In the genomic region with DNA sequence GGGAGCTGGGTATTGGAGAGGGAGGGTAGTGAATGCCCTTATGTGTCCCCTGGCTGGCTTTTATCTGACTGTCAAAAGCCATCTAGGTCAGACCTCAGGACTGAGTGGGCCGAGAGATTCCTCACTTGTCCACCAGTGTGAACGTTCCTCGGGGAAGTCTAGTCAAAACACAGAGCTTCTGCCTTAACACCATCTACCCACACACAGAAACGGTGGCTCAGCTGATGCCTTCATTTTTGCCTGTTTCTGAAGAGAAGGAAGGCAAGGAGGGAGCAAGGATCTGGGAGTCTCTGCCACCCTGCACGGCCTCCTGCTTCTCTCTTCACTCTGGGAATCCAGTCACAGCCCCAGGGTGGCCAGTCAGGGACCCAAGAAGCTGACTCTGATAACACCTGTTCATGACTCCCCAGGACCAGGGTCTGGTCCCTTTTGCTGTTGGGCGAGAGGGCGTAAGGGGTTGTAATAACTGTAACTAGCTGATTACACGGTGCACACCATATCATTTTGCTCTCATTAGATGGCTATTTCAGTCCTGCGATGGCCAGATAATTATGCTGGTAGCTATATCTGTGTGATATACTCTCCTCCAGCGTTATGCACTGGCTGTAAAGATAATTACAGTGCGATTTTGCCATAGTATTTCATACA, we compare ENCODE assay signal across 20 mouse cellular contexts. TPM values are rescaled to one million over a fixed set of nuclear protein-coding genes. Genes with fewer than 3 reads are reported as not detected.
DNase-seq lines count a peak whose midpoint lies in the region; ATAC-seq and TF ChIP-seq lines count a peak whose summit lies in the region.
"Had no signal": no experiment of that assay in that cellular context is flagged by ENCODE, and none has a peak within 500 bp of the region (broad histone marks: within the 10 kb centered on the region; RNA-seq: fewer than 3 reads in every experiment).

No protein-coding gene starts in this region.

- H3K9me3 ChIP-seq in lung, embryonic 14.5 days (ENCODE audit: low read depth, low read length) = no peaks in the 10 kb centered on the region
- H3K9me3 ChIP-seq: limb, embryonic 13.5 days had no signal

- WGBS in lung, embryonic 14.5 days = 60% methylated on average over 11 of the region's 11 CpGs
- 68% methylated on average over 11 of the region's 11 CpGs for WGBS in bone marrow, adult 2 months

- no peak for TF ChIP-seq CTCF in lung, embryonic 14.5 days (IDR thresholded peaks at IDR 0.05; ENCODE audit: low read depth)
- TF ChIP-seq CTCF in bone marrow, adult 2 months (IDR thresholded peaks at IDR 0.05; ENCODE audit: control insufficient read depth, insufficient read depth, low read length) = no peak

- 0 out of 2 replicates have a peak, but pooled peaks cover 2% of the 10 kb centered on the region for H3K27me3 ChIP-seq in lung, embryonic 14.5 days (ENCODE audit: insufficient read depth, low read length)

- H3K4me2 ChIP-seq in lung, embryonic 14.5 days = no peak overlapping the region
- H3K4me2 ChIP-seq: hindbrain, embryonic 14.5 days; limb, embryonic 13.5 days had no signal

- no peak for TF ChIP-seq POLR2A in bone marrow, adult 2 months (IDR thresholded peaks at IDR 0.05; ENCODE audit: borderline replicate concordance, control insufficient read depth, low read depth, low read length)

- H3K36me3 ChIP-seq in lung, embryonic 14.5 days (ENCODE audit: insufficient read depth) = no peaks in the 10 kb centered on the region
- H3K36me3 ChIP-seq: limb, embryonic 13.5 days had no signal

- ATAC-seq in lung, embryonic 14.5 days (ENCODE audit: insufficient read depth) = peak; percentile 29; the same call in 1 of the 2 replicates
- peak; percentile 80 for ATAC-seq in megakaryocyte-erythroid progenitor cell, adult 5-6 weeks (replicated peaks; ENCODE audit: low FRiP score, low TSS enrichment, poor library complexity, severe bottlenecking)

- no peak overlapping the region for H3K9ac ChIP-seq in lung, embryonic 14.5 days
- H3K9ac ChIP-seq: hindbrain, embryonic 14.5 days; limb, embryonic 13.5 days had no signal

- no peak overlapping the region for H3K27ac ChIP-seq in lung, embryonic 14.5 days (ENCODE audit: low read depth)
- H3K27ac ChIP-seq in bone marrow, adult 2 months (ENCODE audit: control insufficient read depth, insufficient read depth, low read depth, low read length, poor library complexity) = peak overlapping the region; percentile 30
- H3K27ac ChIP-seq: hindbrain, embryonic 14.5 days; limb, embryonic 13.5 days had no signal

- H3K4me3 ChIP-seq in lung, embryonic 14.5 days (ENCODE audit: low read depth, low read length) = no peak overlapping the region
- H3K4me3 ChIP-seq in bone marrow, adult 2 months (replicated peaks; ENCODE audit: control insufficient read depth, low read depth, low read length) = no peak overlapping the region
- H3K4me3 ChIP-seq: limb, embryonic 13.5 days had no signal

- no peak for DNase-seq in lung, embryonic 14.5 days
- no peak for DNase-seq in lung, postnatal 14 days
- peak; percentile 78 for DNase-seq in liver
- no peak for DNase-seq in adrenal gland, adult 2 months
- DNase-seq in ovary, postnatal 14 days (ENCODE audit: low spot score) = no peak
- DNase-seq in kidney, postnatal 4 days = no peak
- DNase-seq: cerebellum, adult 2 months; heart, adult 11 months; kidney, adult 18-20 months; kidney, postnatal 36 days; spleen, adult 18-20 months had no signal

- H3K4me1 ChIP-seq in lung, embryonic 14.5 days (ENCODE audit: insufficient read depth) = no peaks in the 10 kb centered on the region
- peaks cover 3% of the 10 kb centered on the region; the same call in 1 of the 2 replicates for H3K4me1 ChIP-seq in bone marrow, adult 2 months (ENCODE audit: control insufficient read depth, insufficient read depth, low read length)

RNA-seq across cellular contexts. Expression of a gene that starts 6.1 kb away (rescaled TPM):
- not detected in 2 replicates for polyA plus RNA-seq in lung, embryonic 14.5 days (2014; fragmentation: Nextera tagmentation; extraction: Ambion mirVana)
- polyA plus RNA-seq in bone marrow, adult 2 months (2011; ENCODE audit: insufficient read depth, insufficient read length, low replicate concordance, missing spikeins) = 8.4 and 13.8 TPM in 2 replicates
- total RNA-seq in megakaryocyte-erythroid progenitor cell, adult 5-6 weeks (2014; fragmentation: Nextera tagmentation) = 3.5 and 9.5 TPM in 2 replicates
- 0.91 and 2.3 TPM in 2 replicates for total RNA-seq in megakaryocyte-erythroid progenitor cell, adult 5-6 weeks (2017)
- not detected for total RNA-seq in adrenal gland, adult 2 months (2021)
- 0.18 and 0.38 TPM in 2 replicates for polyA plus RNA-seq in adrenal gland, adult 2 months (2012; rRNA removed)
- total RNA-seq: gastrocnemius, adult 18-20 months had no signal
- polyA plus RNA-seq: C2C12; testis, adult 2 months; urinary bladder, adult 2 months had no signal

RNA-seq across cellular contexts. Expression of a gene that starts 8.9 kb away (rescaled TPM):
- polyA plus RNA-seq in lung, embryonic 14.5 days (2014; fragmentation: Nextera tagmentation; extraction: Ambion mirVana) = 4.2 and 4.4 TPM in 2 replicates
- polyA plus RNA-seq in bone marrow, adult 2 months (2011; ENCODE audit: insufficient read depth, insufficient read length, low replicate concordance, missing spikeins) = 1.1 and 3.9 TPM in 2 replicates
- 6.9 and 10.2 TPM in 2 replicates for total RNA-seq in megakaryocyte-erythroid progenitor cell, adult 5-6 weeks (2014; fragmentation: Nextera tagmentation)
- total RNA-seq in megakaryocyte-erythroid progenitor cell, adult 5-6 weeks (2017) = 3.0 and 3.4 TPM in 2 replicates
- 10 to 100 TPM; 11.0 to 11.8 TPM for total RNA-seq in adrenal gland, adult 2 months (2021)
- 5.6 and 5.8 TPM in 2 replicates for polyA plus RNA-seq in adrenal gland, adult 2 months (2012; rRNA removed)

RNA-seq across cellular contexts. Expression of a gene that starts 21.1 kb away (rescaled TPM):
- polyA plus RNA-seq in lung, embryonic 14.5 days (2014; fragmentation: Nextera tagmentation; extraction: Ambion mirVana) = 2.6 and 3.2 TPM in 2 replicates
- polyA plus RNA-seq in bone marrow, adult 2 months (2011; ENCODE audit: insufficient read depth, insufficient read length, low replicate concordance, missing spikeins) = 1.2 and 2.8 TPM in 2 replicates
- total RNA-seq in megakaryocyte-erythroid progenitor cell, adult 5-6 weeks (2014; fragmentation: Nextera tagmentation) = not detected in 2 replicates
- not detected in 2 replicates for total RNA-seq in megakaryocyte-erythroid progenitor cell, adult 5-6 weeks (2017)
- 1 to 10 TPM; 8.2 to 8.5 TPM for total RNA-seq in adrenal gland, adult 2 months (2021)
- polyA plus RNA-seq in adrenal gland, adult 2 months (2012; rRNA removed) = 18.5 and 21.0 TPM in 2 replicates

RNA-seq across cellular contexts. Expression of a gene that starts 25.4 kb away (rescaled TPM):
- polyA plus RNA-seq in lung, embryonic 14.5 days (2014; fragmentation: Nextera tagmentation; extraction: Ambion mirVana) = 0.23 and 0.28 TPM in 2 replicates
- 1.4 and 1.7 TPM in 2 replicates for polyA plus RNA-seq in bone marrow, adult 2 months (2011; ENCODE audit: insufficient read depth, insufficient read length, low replicate concordance, missing spikeins)
- 0.79 and 1.4 TPM in 2 replicates for total RNA-seq in megakaryocyte-erythroid progenitor cell, adult 5-6 weeks (2014; fragmentation: Nextera tagmentation)
- total RNA-seq in megakaryocyte-erythroid progenitor cell, adult 5-6 weeks (2017) = not detected in 2 replicates
- 10 to 100 TPM in 1 of 2 experiments, 1 to 10 TPM in 1; 1.1 to 15.1 TPM for total RNA-seq in adrenal gland, adult 2 months (2021)
- polyA plus RNA-seq in adrenal gland, adult 2 months (2012; rRNA removed) = 0.21 and 4.0 TPM in 2 replicates
- total RNA-seq: gastrocnemius, adult 18-20 months had no signal

RNA-seq across cellular contexts. Expression of a gene that starts 29.1 kb away (rescaled TPM):
- 0.04 TPM in 1 of 2 replicates, not detected in the other for polyA plus RNA-seq in lung, embryonic 14.5 days (2014; fragmentation: Nextera tagmentation; extraction: Ambion mirVana)
- polyA plus RNA-seq in bone marrow, adult 2 months (2011; ENCODE audit: insufficient read depth, insufficient read length, low replicate concordance, missing spikeins) = not detected in 2 replicates
- total RNA-seq in megakaryocyte-erythroid progenitor cell, adult 5-6 weeks (2014; fragmentation: Nextera tagmentation) = 0.24 TPM in 1 of 2 replicates, not detected in the other
- 0.05 TPM in 1 of 2 replicates, not detected in the other for total RNA-seq in megakaryocyte-erythroid progenitor cell, adult 5-6 weeks (2017)
- total RNA-seq in adrenal gland, adult 2 months (2021) = 1 to 10 TPM in 1 of 2 experiments, under 1 TPM in 1; 0.41 to 1.5 TPM
- 0.98 and 1.4 TPM in 2 replicates for polyA plus RNA-seq in adrenal gland, adult 2 months (2012; rRNA removed)
- total RNA-seq: gastrocnemius, adult 18-20 months had no signal
- polyA plus RNA-seq: heart, embryonic 16.5 days; hindbrain, embryonic 14.5 days; limb, embryonic 13.5 days had no signal
